Mouse (Mus musculus) stomach, embryonic 14.5 days (tissue): ENCODE measurements around the gene Sult6b2. TPM values are rescaled to one million over a fixed set of nuclear protein-coding genes. Genes with fewer than 3 reads are reported as not detected.

Source experiments
- ATAC-seq: fragments of 200-750 bp; cut with Nextera tagmentation; 2 replicates; pipeline ENCODE4 v1.8.0; 2017; ENCODE audit warnings: low read depth, moderate TSS enrichment; ENCODE audit not compliant: insufficient number of reproducible peaks, insufficient read depth, low FRiP score
- H3K27ac ChIP-seq: fragments of 300-500 bp; sonication (generic); 2 replicates; pipeline ENCODE4 v1.5.1; 2014; ENCODE audit warnings: mild to moderate bottlenecking, low read length, moderate library complexity, mixed read lengths
- H3K27me3 ChIP-seq: fragments of 300-500 bp; sonication (generic); 2 replicates; pipeline ENCODE4 v1.6.1; 2014; ENCODE audit warnings: low read length, control low read depth, mixed read lengths; ENCODE audit not compliant: control insufficient read depth, insufficient read depth
- H3K36me3 ChIP-seq: fragments of 300-500 bp; sonication (generic); 2 replicates; pipeline ENCODE4 v1.6.1; 2014; ENCODE audit warnings: mild to moderate bottlenecking, control low read depth, low read length, moderate library complexity, mixed read lengths; ENCODE audit not compliant: control insufficient read depth, insufficient read depth
- H3K4me1 ChIP-seq: fragments of 300-500 bp; sonication (generic); 2 replicates; pipeline ENCODE4 v1.6.1; 2014; ENCODE audit warnings: low read length, control low read depth, mixed read lengths; ENCODE audit not compliant: control insufficient read depth, insufficient read depth
- H3K4me2 ChIP-seq: fragments of 300-500 bp; sonication (generic); replicated peaks from 2 replicates; pipeline ENCODE4 v1.6.1; 2014; ENCODE audit warnings: low read depth, low read length, control low read depth
- H3K4me3 ChIP-seq: fragments of 300-500 bp; sonication (generic); 2 replicates; pipeline ENCODE4 v1.5.1; 2014; ENCODE audit warnings: low read depth, low read length, control low read depth
- H3K9ac ChIP-seq: fragments of 300-500 bp; sonication (generic); replicated peaks from 2 replicates; pipeline ENCODE4 v1.6.1; 2014; ENCODE audit warnings: low read depth, mild to moderate bottlenecking, control low read depth, low read length, moderate library complexity, mixed read lengths
- H3K9me3 ChIP-seq: fragments of 300-500 bp; sonication (generic); 2 replicates; pipeline ENCODE4 v1.6.1; 2016; ENCODE audit warnings: low read depth, low read length, control low read depth; ENCODE audit not compliant: control insufficient read depth
- WGBS: fragments of 180-500 bp; shearing (Covaris S2); extraction: QIAGEN DNeasy Blood & Tissue Kit; methylation state at CpG from one replicate; pipeline ENCODE4 v1.1.7; 2014; 5-methylcytosine and 5-hydroxymethylcytosine counted together
- polyA plus RNA-seq: library from polyadenylated mRNA; unstranded; fragments of >200 nt; fragmentation: Nextera tagmentation; extraction: Ambion mirVana; gene quantifications from 2 replicates; pipeline ENCODE4 v1.2.1, GENCODE M21; 2014

Sult6b2 gene
- polyA plus RNA-seq: not detected in 2 replicates

GRCm38 (mm10) chr6:142804402-142804801 lies at the start of gene Sult6b2:
Sult6b2 (minus strand) TSS chr6:142804502.
- Histone ChIP-seq H3K4me3 (no peak within 1 kb of the TSS), H3K27ac (no peak within 1 kb of the TSS), H3K4me2 (no peak within 1 kb of the TSS), H3K9me3 (no peaks in the 10 kb centered on the region), H3K9ac (no peak within 1 kb of the TSS), H3K27me3 (no peaks in the 10 kb centered on the region), H3K36me3 (no peaks in the 10 kb centered on the region), H3K4me1 (no peaks in the 10 kb centered on the region)
- ATAC-seq: no peak

DNA sequence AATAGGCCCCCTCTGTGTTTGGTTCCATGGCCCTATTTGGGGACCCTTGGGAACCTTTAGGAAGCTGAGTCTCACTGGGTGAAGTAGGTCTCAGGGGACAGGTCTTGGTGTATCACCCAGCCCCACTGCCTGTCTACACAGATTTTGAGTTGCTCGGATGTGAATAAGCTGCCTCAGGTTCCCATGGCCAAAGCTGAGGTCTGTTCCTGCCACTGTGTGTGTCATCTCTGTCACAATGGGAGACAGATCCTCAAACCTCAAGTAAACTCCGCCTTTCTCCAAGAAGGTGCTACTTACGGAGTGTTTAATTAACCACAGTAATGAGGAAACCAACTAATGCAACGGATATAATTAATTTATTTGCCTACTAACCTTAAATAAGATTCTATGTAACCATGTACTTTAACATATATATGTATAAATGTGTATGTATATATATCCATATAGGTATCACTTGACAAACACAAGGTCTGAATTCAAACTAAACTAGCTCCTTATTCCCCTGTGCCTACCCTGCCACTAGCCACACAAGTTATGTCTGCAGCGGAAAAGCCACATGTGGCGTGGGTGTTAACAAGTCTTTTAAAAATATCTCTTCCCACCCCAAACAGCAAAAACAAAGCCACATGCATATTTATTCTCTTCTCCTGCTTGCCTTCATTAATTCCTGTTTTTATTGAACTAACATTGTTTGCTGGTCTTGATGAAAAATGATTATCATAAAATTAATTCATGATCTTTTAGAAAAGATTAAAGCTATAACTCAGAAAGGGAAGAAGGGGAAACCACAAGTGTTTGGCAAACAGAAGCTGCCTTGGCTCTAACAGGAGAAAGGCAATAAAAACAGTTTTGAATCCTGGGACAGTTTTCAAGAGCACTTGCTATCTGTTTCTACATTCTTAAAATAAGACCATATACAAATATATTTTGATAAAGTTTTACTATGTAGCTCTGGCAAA lies 48.4 kb upstream of the Sult6b2 start:
- Histone ChIP-seq H3K27ac (no peak overlapping the region), H3K27me3 (no peaks in the 10 kb centered on the region), H3K4me1 (no peaks in the 10 kb centered on the region), H3K9ac (no peak overlapping the region), H3K4me3 (no peak overlapping the region), H3K36me3 (no peaks in the 10 kb centered on the region), H3K4me2 (no peak overlapping the region), H3K9me3 (no peaks in the 10 kb centered on the region)
- ATAC-seq: no peak
- WGBS: 88% methylated on average over 6 of the region's 6 CpGs

DNA sequence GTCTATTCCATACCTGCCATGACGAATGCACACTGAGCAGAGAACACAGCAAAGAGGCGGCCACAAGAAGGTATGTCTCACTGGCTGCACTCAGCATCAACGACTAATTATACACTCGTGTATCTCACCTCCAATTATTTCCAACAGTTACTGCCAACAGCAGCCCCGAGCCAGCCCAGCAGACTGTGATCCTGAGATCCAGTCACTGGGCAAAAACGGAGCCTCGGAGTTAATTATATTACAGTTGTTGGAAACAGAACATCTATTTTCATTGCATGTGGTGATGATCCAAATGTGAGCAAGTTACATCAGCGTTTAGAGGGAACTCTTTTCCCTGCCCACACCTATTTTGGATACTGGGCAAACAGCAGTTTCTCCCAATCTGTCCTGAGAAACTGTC lies 46.1 kb upstream of the Sult6b2 start:
- Histone ChIP-seq H3K36me3 (no peaks in the 10 kb centered on the region), H3K9ac (no peak overlapping the region), H3K4me3 (no peak overlapping the region), H3K27ac (no peak overlapping the region), H3K27me3 (no peaks in the 10 kb centered on the region), H3K4me1 (no peaks in the 10 kb centered on the region), H3K4me2 (no peak overlapping the region), H3K9me3 (no peaks in the 10 kb centered on the region)
- 83% methylated on average over 8 of the region's 8 CpGs for WGBS
- no peak for ATAC-seq

DNA sequence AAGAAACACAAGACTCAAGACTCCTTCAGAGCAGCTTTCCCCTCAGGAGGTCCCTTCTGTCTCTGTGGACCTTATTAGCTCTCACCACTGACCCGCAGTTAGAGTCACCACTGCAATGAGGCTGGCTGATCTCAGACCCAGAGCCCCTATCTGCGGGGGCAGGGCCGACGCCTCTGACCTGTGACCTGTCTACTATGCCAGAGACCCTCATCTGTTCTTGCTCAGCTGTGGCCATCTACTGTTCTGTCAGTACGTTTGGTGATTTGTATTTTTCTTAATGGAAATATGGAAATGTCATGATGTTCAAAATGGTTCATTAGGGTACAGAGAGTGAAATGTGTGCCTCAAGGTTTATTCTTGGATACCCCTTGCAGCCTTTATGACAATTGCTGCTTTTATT lies 45.0 kb upstream of the Sult6b2 start:
- Histone ChIP-seq H3K4me3 (no peak overlapping the region), H3K27me3 (no peaks in the 10 kb centered on the region), H3K9me3 (no peaks in the 10 kb centered on the region), H3K9ac (no peak overlapping the region), H3K4me2 (no peak overlapping the region), H3K27ac (no peak overlapping the region), H3K4me1 (no peaks in the 10 kb centered on the region), H3K36me3 (no peaks in the 10 kb centered on the region)
- WGBS: 55% methylated on average over 5 of the region's 5 CpGs
- ATAC-seq: no peak

DNA sequence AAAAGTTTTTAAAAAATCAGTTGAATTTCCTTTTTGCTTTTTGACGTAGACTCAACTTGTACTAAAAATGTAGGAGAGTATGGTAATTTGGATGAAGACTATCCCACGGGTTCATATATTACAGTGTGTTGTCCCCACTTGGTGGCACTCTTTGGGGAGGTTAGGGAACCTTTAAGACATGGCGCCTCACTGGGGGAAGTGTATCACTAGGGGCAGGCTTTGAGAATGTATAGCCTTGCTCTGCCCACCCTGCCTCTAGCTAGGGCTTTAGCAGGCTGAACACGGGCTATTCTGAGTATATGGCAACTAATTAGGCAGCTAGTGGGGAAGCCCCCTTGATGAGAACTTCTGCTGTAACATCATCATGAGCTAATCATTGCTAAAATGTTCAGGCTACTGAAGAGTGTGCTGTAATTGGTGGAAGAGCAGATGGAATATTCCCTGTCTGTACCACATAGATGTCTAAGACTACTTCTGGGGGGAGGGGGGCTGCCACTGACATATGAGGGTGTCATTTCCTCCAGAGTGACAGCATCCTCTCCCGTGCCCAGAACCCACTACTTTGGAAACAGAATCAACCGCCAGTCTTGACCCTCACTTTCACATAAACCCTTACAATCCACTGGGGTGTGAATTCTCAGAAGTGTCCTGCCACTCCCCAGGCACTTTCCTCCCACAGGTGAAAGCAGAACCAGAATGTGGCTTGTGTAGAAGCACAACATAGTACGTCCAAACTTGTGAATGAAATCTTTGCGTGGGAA lies 43.8 kb upstream of the Sult6b2 start:
- no peak overlapping the region for H3K27ac ChIP-seq
- no peak for ATAC-seq
- no peaks in the 10 kb centered on the region for H3K9me3 ChIP-seq
- H3K27me3 ChIP-seq: no peaks in the 10 kb centered on the region
- WGBS: 85% methylated on average over 8 of the region's 8 CpGs
- H3K4me1 ChIP-seq: no peaks in the 10 kb centered on the region
- H3K9ac ChIP-seq: no peak overlapping the region
- H3K4me3 ChIP-seq: no peak overlapping the region
- no peaks in the 10 kb centered on the region for H3K36me3 ChIP-seq
- no peak overlapping the region for H3K4me2 ChIP-seq

DNA sequence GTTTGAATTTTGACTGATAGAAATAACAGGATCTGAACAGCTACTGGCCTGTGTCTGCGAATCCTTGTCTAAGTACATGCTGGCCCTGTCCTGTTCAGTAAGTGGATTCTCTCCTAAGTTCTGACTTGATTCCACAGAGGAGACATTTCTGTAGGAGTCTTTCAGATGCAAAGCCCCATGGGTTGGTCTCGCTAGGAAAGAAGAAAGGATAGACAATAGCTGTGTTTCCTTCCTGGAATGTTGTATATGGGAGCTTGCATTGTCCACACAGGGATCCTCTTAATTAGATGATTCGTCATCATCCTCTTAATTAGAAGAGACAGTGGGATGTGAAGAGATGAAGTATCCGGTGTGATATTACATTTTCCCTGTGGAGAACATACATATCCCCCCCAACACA lies 42.6 kb upstream of the Sult6b2 start:
- ATAC-seq: no peak
- H3K4me2 ChIP-seq: no peak overlapping the region
- no peaks in the 10 kb centered on the region for H3K4me1 ChIP-seq
- WGBS: 84% methylated on average over 4 of the region's 4 CpGs
- H3K36me3 ChIP-seq: no peaks in the 10 kb centered on the region
- H3K9ac ChIP-seq: no peak overlapping the region
- H3K27ac ChIP-seq: no peak overlapping the region
- H3K4me3 ChIP-seq: no peak overlapping the region
- no peaks in the 10 kb centered on the region for H3K27me3 ChIP-seq
- H3K9me3 ChIP-seq: no peaks in the 10 kb centered on the region

DNA sequence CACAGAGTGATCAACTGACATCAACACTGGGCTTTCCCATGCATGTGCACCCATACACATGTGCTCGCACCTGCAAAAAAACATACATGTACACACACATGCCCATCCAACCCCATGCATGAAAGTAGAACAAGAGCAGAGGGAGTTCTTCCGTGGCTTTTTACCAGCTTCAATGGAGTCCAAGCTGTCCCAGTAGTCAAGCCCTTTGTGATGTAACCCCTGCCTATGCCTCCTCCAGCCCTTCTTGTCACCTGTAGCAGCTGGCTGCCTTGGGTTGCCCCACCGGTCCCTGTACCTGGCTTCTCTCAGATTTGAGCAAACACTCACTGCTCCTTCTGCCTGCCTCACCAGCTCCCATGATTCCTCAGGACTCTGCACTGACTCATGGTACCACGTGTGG lies 40.8 kb upstream of the Sult6b2 start:
- Histone ChIP-seq H3K9ac (no peak overlapping the region), H3K4me3 (no peak overlapping the region), H3K27me3 (no peaks in the 10 kb centered on the region), H3K4me1 (no peaks in the 10 kb centered on the region), H3K27ac (no peak overlapping the region), H3K9me3 (no peaks in the 10 kb centered on the region), H3K36me3 (no peaks in the 10 kb centered on the region), H3K4me2 (no peak overlapping the region)
- no peak for ATAC-seq
- WGBS: 84% methylated on average over 4 of the region's 4 CpGs

DNA sequence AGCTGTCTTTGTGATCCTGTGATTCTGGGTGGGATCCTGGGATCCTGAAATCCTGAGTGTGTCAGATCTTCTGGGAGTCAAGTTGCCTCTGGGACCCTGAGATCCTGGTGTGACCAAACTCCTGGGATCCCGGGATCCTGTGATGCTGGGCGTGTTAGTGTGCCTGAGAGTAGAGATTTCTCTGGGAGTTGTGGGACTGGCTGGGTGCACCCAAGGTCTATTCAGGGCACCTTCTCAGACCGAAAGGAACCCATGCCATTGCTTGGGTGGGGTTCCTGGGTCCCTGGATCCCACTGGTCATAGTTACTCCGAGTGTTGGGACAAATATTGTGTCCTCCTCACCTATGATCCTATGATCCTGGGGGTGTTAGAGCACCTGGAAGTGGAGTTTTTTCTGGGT lies 39.8 kb upstream of the Sult6b2 start:
- H3K9me3 ChIP-seq: no peaks in the 10 kb centered on the region
- no peaks in the 10 kb centered on the region for H3K27me3 ChIP-seq
- no peak overlapping the region for H3K9ac ChIP-seq
- H3K4me1 ChIP-seq: no peaks in the 10 kb centered on the region
- H3K4me2 ChIP-seq: no peak overlapping the region
- ATAC-seq: no peak
- no peak overlapping the region for H3K4me3 ChIP-seq
- no peak overlapping the region for H3K27ac ChIP-seq
- no peaks in the 10 kb centered on the region for H3K36me3 ChIP-seq
- 88% methylated on average over 4 of the region's 4 CpGs for WGBS
